Mouse (Mus musculus) limb, embryonic 14.5 days (tissue): ENCODE data around the gene Olfr49. TPM values are rescaled to one million over a fixed set of nuclear protein-coding genes. Genes with fewer than 3 reads are reported as not detected.

ENCODE experiments used
- ATAC-seq: fragments of 200-750 bp; cut with Nextera tagmentation; 2 replicates; pipeline ENCODE4 v1.8.0; 2017; ENCODE audit warnings: low read depth, moderate number of reproducible peaks, moderate TSS enrichment; ENCODE audit not compliant: low FRiP score
- DNase-seq: peaks from one replicate; pipeline ENCODE4 v3.0.0-alpha.2; 2015; ENCODE audit warnings: low spot score
- H3K27ac ChIP-seq: fragments of 300-500 bp; sonication (generic); replicated peaks from 2 replicates; pipeline ENCODE4 v1.5.1; 2014; ENCODE audit warnings: low read depth, mild to moderate bottlenecking, low read length, moderate library complexity, mixed read lengths
- H3K27me3 ChIP-seq: fragments of 300-500 bp; sonication (generic); 2 replicates; pipeline ENCODE4 v1.6.1; 2014; ENCODE audit warnings: low read length, mixed read lengths; ENCODE audit not compliant: control insufficient read depth, insufficient read depth
- H3K36me3 ChIP-seq: fragments of 300-500 bp; sonication (generic); 2 replicates; pipeline ENCODE4 v1.6.1; 2014; ENCODE audit warnings: mild to moderate bottlenecking, low read length, moderate library complexity, mixed read lengths; ENCODE audit not compliant: control insufficient read depth, insufficient read depth
- H3K4me1 ChIP-seq: fragments of 300-500 bp; sonication (generic); 2 replicates; pipeline ENCODE4 v1.6.1; 2014; ENCODE audit warnings: antibody characterized with exemption, low read length, mixed read lengths; ENCODE audit not compliant: control insufficient read depth, insufficient read depth
- H3K4me2 ChIP-seq: fragments of 300-500 bp; sonication (generic); replicated peaks from 2 replicates; pipeline ENCODE4 v1.6.1; 2014; ENCODE audit warnings: low read depth, mild to moderate bottlenecking, low read length, moderate library complexity; ENCODE audit not compliant: severe bottlenecking
- H3K4me3 ChIP-seq: fragments of 300-500 bp; sonication (generic); replicated peaks from 2 replicates; pipeline ENCODE4 v1.5.1; 2014; ENCODE audit warnings: low read length
- H3K9ac ChIP-seq: fragments of 300-500 bp; sonication (generic); 2 replicates; pipeline ENCODE4 v1.6.1; 2014; ENCODE audit warnings: mild to moderate bottlenecking, low read depth, low read length, moderate library complexity; ENCODE audit not compliant: severe bottlenecking
- H3K9me3 ChIP-seq: fragments of 300-500 bp; sonication (generic); 2 replicates; pipeline ENCODE4 v1.6.1; 2016; ENCODE audit warnings: low read length; ENCODE audit not compliant: control insufficient read depth
- POLR2A ChIP-seq: fragments of 200-500 bp; IDR thresholded peaks from 2 replicates; pipeline ENCODE4 v1.8.0; 2012; ENCODE audit warnings: inconsistent platforms, mild to moderate bottlenecking, moderate library complexity, borderline replicate concordance; ENCODE audit not compliant: insufficient read depth, insufficient read length; ENCODE audit errors: extremely low read depth
- WGBS: fragments of 180-500 bp; shearing (Covaris S2); extraction: QIAGEN DNeasy Blood & Tissue Kit; methylation state at CpG from one replicate; pipeline ENCODE4 v1.1.7; 2014; 5-methylcytosine and 5-hydroxymethylcytosine counted together
- polyA plus RNA-seq, 2 experiments: library from polyadenylated mRNA; depleted of rRNA in 1 of 2; stranded (reverse) in 1 of 2; unstranded in 1 of 2; fragments of >200 nt; fragmentation: Nextera tagmentation in 1 of 2; extraction: Ambion mirVana in 1 of 2; gene quantifications; 2 replicates each; pipeline versions ENCODE4 v1.2.1 to v1.2.3; 2012 to 2014

Olfr49 gene
- not detected in 2 replicates for polyA plus RNA-seq (2012; rRNA removed)
- not detected in 2 replicates for polyA plus RNA-seq (2014; fragmentation: Nextera tagmentation; extraction: Ambion mirVana)

- no peak within 1 kb of the TSS for H3K27ac ChIP-seq
- DNase-seq (no peak), ATAC-seq (no peak)
- no peak within 1 kb of the TSS for H3K9ac ChIP-seq
- H3K4me1 ChIP-seq = no peaks in the 10 kb centered on the region
- TF ChIP-seq POLR2A = no peak
- H3K4me3 ChIP-seq = no peak within 1 kb of the TSS
- H3K4me2 ChIP-seq = no peak within 1 kb of the TSS
- H3K36me3 ChIP-seq = no peaks in the 10 kb centered on the region
- 66% methylated on average over 1 of the region's 1 CpGs for WGBS
- H3K9me3 ChIP-seq = 0 out of 2 replicates have a peak, but pooled peaks cover 3% of the 10 kb centered on the region
- H3K27me3 ChIP-seq = no peaks in the 10 kb centered on the region
These were observed at the start of gene Olfr49 for GRCm38 (mm10) chr14:54284839-54285238. TSS of gene Olfr49 (minus strand) at chr14:54284939.

DNA sequence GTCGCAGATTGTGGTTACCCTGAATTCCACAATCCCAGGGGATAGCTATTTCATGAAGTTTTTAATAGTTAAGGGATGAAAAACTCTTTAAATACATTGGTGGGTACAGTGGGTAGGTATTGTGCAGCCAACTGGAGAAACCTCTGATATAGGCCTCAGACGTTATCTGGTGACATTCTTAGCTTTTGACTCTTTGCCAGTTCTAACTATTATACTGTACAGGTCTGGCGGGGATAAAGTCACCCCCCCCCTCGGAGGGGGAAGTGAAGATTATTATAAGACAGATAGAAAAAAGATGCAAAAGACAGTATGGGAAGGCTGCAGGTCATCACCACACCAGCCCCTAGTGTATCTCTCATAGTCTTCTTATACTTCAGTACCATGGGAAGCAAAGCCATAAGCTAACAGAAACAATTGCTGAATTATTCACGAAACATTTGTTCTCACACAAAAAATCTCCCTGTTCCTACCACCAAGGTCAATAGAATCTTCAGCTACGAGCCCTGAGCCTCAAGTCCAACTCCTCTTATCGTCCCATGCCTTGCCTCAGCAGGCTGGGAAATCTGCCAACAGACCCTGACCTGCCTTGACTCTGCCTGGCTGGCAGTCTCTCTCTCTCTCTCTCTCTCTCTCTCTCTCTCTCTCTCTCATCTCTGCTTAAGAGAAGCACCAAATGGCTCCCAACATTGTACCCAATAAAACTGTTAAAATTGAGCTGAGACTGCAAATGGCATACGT lies 48.9 kb upstream of the Olfr49 start:
- Histone ChIP-seq H3K4me3 (no peak overlapping the region), H3K9ac (no peak overlapping the region), H3K27me3 (no peaks in the 10 kb centered on the region), H3K27ac (no peak overlapping the region), H3K36me3 (no peaks in the 10 kb centered on the region), H3K4me1 (no peaks in the 10 kb centered on the region), H3K4me2 (no peak overlapping the region), H3K9me3 (no peaks in the 10 kb centered on the region)
- no peak for ATAC-seq
- WGBS = 74% methylated on average over 8 of the region's 8 CpGs
- DNase-seq = no peak
- TF ChIP-seq POLR2A = no peak

- Histone ChIP-seq H3K4me2 (no peak overlapping the region), H3K4me1 (no peaks in the 10 kb centered on the region), H3K27ac (no peak overlapping the region), H3K4me3 (no peak overlapping the region), H3K9ac (no peak overlapping the region), H3K36me3 (no peaks in the 10 kb centered on the region), H3K27me3 (no peaks in the 10 kb centered on the region), H3K9me3 (no peaks in the 10 kb centered on the region)
- TF ChIP-seq POLR2A = no peak
- ATAC-seq = no peak
- DNase-seq = no peak
- 83% methylated on average over 5 of the region's 5 CpGs for WGBS
These were observed 47.7 kb upstream of the Olfr49 start for GRCm38 (mm10) chr14:54332176-54333074.

GRCm38 (mm10) chr14:54331178-54331577 lies 46.4 kb upstream of the Olfr49 start:
- DNase-seq = no peak
- WGBS = 79% methylated on average over 1 of the region's 1 CpGs
- no peak overlapping the region for H3K4me3 ChIP-seq
- H3K27ac ChIP-seq = no peak overlapping the region
- H3K4me1 ChIP-seq = no peaks in the 10 kb centered on the region
- H3K9ac ChIP-seq = no peak overlapping the region
- H3K36me3 ChIP-seq = no peaks in the 10 kb centered on the region
- no peak overlapping the region for H3K4me2 ChIP-seq
- no peaks in the 10 kb centered on the region for H3K27me3 ChIP-seq
- no peak for TF ChIP-seq POLR2A
- no peaks in the 10 kb centered on the region for H3K9me3 ChIP-seq
- ATAC-seq = no peak

GRCm38 (mm10) chr14:54329201-54329600 lies 44.5 kb upstream of the Olfr49 start:
- no peaks in the 10 kb centered on the region for H3K9me3 ChIP-seq
- no peaks in the 10 kb centered on the region for H3K27me3 ChIP-seq
- TF ChIP-seq POLR2A = no peak
- 40% methylated on average over 9 of the region's 9 CpGs for WGBS
- ATAC-seq (no peak), DNase-seq (no peak)
- H3K27ac ChIP-seq = no peak overlapping the region
- no peak overlapping the region for H3K9ac ChIP-seq
- H3K4me3 ChIP-seq = no peak overlapping the region
- H3K4me1 ChIP-seq = no peaks in the 10 kb centered on the region
- no peaks in the 10 kb centered on the region for H3K36me3 ChIP-seq
- no peak overlapping the region for H3K4me2 ChIP-seq
